Mouse (Mus musculus) hindbrain, embryonic 14.5 days (tissue): ENCODE results near the gene 4933411K16Rik. TPM values are rescaled to one million over a fixed set of nuclear protein-coding genes. Genes with fewer than 3 reads are reported as not detected.
A peak's percentile ranks its signal among the peaks of the same experiment; 100 is the strongest.

Experiments used
- ATAC-seq: fragments of 200-750 bp; cut with Nextera tagmentation; 2 replicates; pipeline ENCODE4 v1.8.0; 2017; ENCODE audit warnings: moderate number of reproducible peaks, mild to moderate bottlenecking, moderate TSS enrichment, moderate library complexity; ENCODE audit not compliant: low FRiP score
- DNase-seq: peaks from one replicate; pipeline ENCODE4 v3.0.0-alpha.2; 2015; ENCODE audit warnings: low spot score
- H3K27ac ChIP-seq: fragments of 300-500 bp; sonication (generic); 2 replicates; pipeline ENCODE4 v1.5.1; 2014; ENCODE audit warnings: mild to moderate bottlenecking, moderate library complexity
- H3K27me3 ChIP-seq: fragments of 300-500 bp; sonication (generic); 2 replicates; pipeline ENCODE4 v1.6.1; 2014; ENCODE audit warnings: mild to moderate bottlenecking, low read length, mixed read lengths; ENCODE audit not compliant: control insufficient read depth, insufficient read depth
- H3K36me3 ChIP-seq: fragments of 300-500 bp; sonication (generic); replicated peaks from 2 replicates; pipeline ENCODE4 v1.6.1; 2014; ENCODE audit not compliant: control insufficient read depth, insufficient read depth
- H3K4me1 ChIP-seq: fragments of 300-500 bp; sonication (generic); replicated peaks from 2 replicates; pipeline ENCODE4 v1.6.1; 2014; ENCODE audit warnings: antibody characterized with exemption, low read length, mixed read lengths; ENCODE audit not compliant: control insufficient read depth, insufficient read depth
- H3K4me2 ChIP-seq: fragments of 300-500 bp; sonication (generic); replicated peaks from 2 replicates; pipeline ENCODE4 v1.6.1; 2014; ENCODE audit warnings: mild to moderate bottlenecking, moderate library complexity
- H3K4me3 ChIP-seq: fragments of 300-500 bp; sonication (generic); replicated peaks from 2 replicates; pipeline ENCODE4 v1.5.1; 2014; ENCODE audit warnings: mild to moderate bottlenecking, low read length
- H3K9ac ChIP-seq: fragments of 300-500 bp; sonication (generic); 2 replicates; pipeline ENCODE4 v1.6.1; 2014
- H3K9me3 ChIP-seq: fragments of 300-500 bp; sonication (generic); 2 replicates; pipeline ENCODE4 v1.6.1; 2016; ENCODE audit warnings: low read length; ENCODE audit not compliant: control insufficient read depth
- WGBS: fragments of 180-500 bp; shearing (Covaris S2); extraction: QIAGEN DNeasy Blood & Tissue Kit; methylation state at CpG from one replicate; pipeline ENCODE4 v1.1.7; 2014; 5-methylcytosine and 5-hydroxymethylcytosine counted together
- polyA plus RNA-seq: library from polyadenylated mRNA; unstranded; fragments of >200 nt; fragmentation: Nextera tagmentation; extraction: Ambion mirVana; gene quantifications from 2 replicates; pipeline ENCODE4 v1.2.1, GENCODE M21; 2014

4933411K16Rik gene
- polyA plus RNA-seq, 1 experiment from 2014 or later = not detected

- H3K4me2 ChIP-seq = no peak overlapping the region
- H3K4me1 ChIP-seq = no peaks in the 10 kb centered on the region
- no peaks in the 10 kb centered on the region for H3K27me3 ChIP-seq
- no peak for ATAC-seq
- H3K27ac ChIP-seq = no peak overlapping the region
- no peak overlapping the region for H3K9ac ChIP-seq
- no peaks in the 10 kb centered on the region for H3K36me3 ChIP-seq
- H3K9me3 ChIP-seq = no peaks in the 10 kb centered on the region
- no peak overlapping the region for H3K4me3 ChIP-seq
- WGBS = 81% methylated on average over 1 of the region's 1 CpGs
- no peak for DNase-seq
Observed at GRCm38 (mm10) chr19:42050251-42050650, 1.8 kb upstream of the 4933411K16Rik start.

DNA sequence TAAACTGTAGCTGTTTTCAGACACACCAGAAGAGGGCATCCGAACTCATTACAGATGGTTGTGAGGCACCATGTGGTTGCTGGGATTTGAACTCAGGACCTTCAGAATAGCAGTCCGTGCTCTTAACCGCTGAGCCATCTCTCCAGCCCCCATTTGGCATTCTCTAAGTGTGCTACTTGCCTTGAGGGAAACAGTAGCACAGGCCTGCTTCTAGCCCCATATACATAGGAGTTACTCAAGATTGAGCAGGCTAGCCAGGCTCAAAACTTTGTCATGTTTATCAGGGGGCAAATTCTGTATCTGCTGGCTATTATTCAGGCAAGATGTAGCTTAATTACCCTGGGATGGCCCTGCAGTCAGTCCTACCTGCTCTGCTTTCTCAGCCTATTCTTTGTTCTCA, 697 bp upstream of the 4933411K16Rik start:
- no peak overlapping the region for H3K27ac ChIP-seq
- H3K36me3 ChIP-seq = no peaks in the 10 kb centered on the region
- no peak overlapping the region for H3K4me3 ChIP-seq
- no peak for DNase-seq
- no peak overlapping the region for H3K9ac ChIP-seq
- WGBS = 95% methylated on average over 3 of the region's 3 CpGs
- H3K4me1 ChIP-seq = no peaks in the 10 kb centered on the region
- H3K27me3 ChIP-seq = no peaks in the 10 kb centered on the region
- no peaks in the 10 kb centered on the region for H3K9me3 ChIP-seq
- no peak overlapping the region for H3K4me2 ChIP-seq
- no peak for ATAC-seq

DNA sequence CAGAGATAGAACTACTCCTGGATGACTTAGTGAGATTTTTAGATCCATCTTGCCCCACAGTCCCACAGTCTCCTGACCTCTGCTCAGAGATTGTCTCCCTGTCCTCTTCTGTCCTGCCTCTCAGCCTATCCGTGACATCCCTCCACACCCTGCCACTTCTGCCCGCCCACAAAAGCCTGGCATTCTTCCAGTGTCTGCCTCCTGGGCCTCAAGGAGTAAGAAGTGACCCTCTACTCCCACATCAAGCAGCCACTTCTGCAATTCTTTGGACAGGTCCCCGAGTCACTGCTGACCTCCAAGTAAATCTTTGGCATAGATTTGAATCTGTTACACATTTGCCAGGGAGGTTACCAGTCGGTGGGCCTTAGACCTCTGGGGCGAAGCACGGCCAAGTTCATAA, 2.2 kb downstream of the 4933411K16Rik start:
- ATAC-seq (no peak), DNase-seq (no peak)
- no peaks in the 10 kb centered on the region for H3K9me3 ChIP-seq
- no peaks in the 10 kb centered on the region for H3K36me3 ChIP-seq
- no peak overlapping the region for H3K4me3 ChIP-seq
- no peaks in the 10 kb centered on the region for H3K27me3 ChIP-seq
- 86% methylated on average over 6 of the region's 6 CpGs for WGBS
- H3K27ac ChIP-seq = no peak overlapping the region
- H3K4me1 ChIP-seq = no peaks in the 10 kb centered on the region
- H3K4me2 ChIP-seq = no peak overlapping the region
- no peak overlapping the region for H3K9ac ChIP-seq

DNA sequence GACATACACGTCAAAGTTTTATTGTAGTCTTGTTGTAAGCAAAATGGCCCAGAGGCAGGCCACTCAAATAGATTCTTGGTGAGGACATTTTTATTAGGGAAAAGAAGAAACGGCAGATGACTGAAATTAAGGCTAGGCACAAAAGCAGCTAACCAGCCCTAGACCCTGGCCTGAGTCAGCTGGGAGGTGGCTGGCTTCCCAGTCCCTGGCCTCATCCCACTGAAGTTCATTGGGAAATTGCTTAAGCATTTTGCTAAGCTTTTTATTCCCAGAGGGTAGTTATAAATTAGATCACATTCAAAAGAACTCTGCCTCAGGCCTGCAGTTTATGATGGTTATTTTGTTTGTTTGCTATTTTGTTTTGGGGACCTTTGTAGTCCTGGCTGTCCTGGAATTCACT, 3.8 kb downstream of the 4933411K16Rik start:
- no peak overlapping the region for H3K27ac ChIP-seq
- no peak overlapping the region for H3K4me2 ChIP-seq
- DNase-seq = no peak
- no peaks in the 10 kb centered on the region for H3K36me3 ChIP-seq
- no peak overlapping the region for H3K4me3 ChIP-seq
- 85% methylated on average over 2 of the region's 2 CpGs for WGBS
- H3K9me3 ChIP-seq = no peaks in the 10 kb centered on the region
- no peaks in the 10 kb centered on the region for H3K27me3 ChIP-seq
- H3K9ac ChIP-seq = no peak overlapping the region
- no peaks in the 10 kb centered on the region for H3K4me1 ChIP-seq
- no peak for ATAC-seq

GRCm38 (mm10) chr19:42056719-42057409, 4.8 kb downstream of the 4933411K16Rik start:
- DNase-seq = no peak
- H3K4me1 ChIP-seq = no peaks in the 10 kb centered on the region
- no peak for ATAC-seq
- 92% methylated on average over 6 of the region's 6 CpGs for WGBS
- no peaks in the 10 kb centered on the region for H3K36me3 ChIP-seq
- no peak overlapping the region for H3K9ac ChIP-seq
- no peaks in the 10 kb centered on the region for H3K9me3 ChIP-seq
- no peaks in the 10 kb centered on the region for H3K27me3 ChIP-seq
- no peak overlapping the region for H3K27ac ChIP-seq
- H3K4me2 ChIP-seq = no peak overlapping the region
- H3K4me3 ChIP-seq = no peak overlapping the region

- no peak overlapping the region for H3K4me2 ChIP-seq
- DNase-seq (no peak), ATAC-seq (no peak)
- H3K4me1 ChIP-seq = no peaks in the 10 kb centered on the region
- H3K9ac ChIP-seq = no peak overlapping the region
- H3K4me3 ChIP-seq = no peak overlapping the region
- 80% methylated on average over 7 of the region's 7 CpGs for WGBS
- H3K9me3 ChIP-seq = no peaks in the 10 kb centered on the region
- no peak overlapping the region for H3K27ac ChIP-seq
- no peaks in the 10 kb centered on the region for H3K27me3 ChIP-seq
- H3K36me3 ChIP-seq = no peaks in the 10 kb centered on the region
Observed at GRCm38 (mm10) chr19:42058426-42058825, 6.4 kb downstream of the 4933411K16Rik start.

DNA sequence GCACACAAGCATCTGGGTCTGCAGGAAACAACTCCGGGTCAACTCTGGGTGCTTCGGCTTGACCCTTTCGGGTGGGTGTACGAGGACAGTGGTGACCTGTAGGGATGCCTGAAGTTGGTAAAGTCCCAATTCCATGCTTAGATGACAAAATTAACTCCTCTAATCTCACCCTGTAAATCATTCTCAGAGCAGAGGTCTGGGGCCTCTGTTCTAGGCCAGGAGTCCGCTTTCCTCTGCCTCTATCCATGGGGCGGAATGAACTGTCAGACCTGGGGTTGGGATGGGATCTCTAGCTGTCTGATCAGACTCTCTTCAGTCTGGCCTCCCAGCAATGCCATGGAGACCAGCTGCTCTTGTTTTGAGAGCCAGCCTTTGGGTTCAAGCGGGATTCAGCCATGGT, 9.4 kb downstream of the 4933411K16Rik start:
- H3K36me3 ChIP-seq = no peaks in the 10 kb centered on the region
- no peaks in the 10 kb centered on the region for H3K9me3 ChIP-seq
- 90% methylated on average over 7 of the region's 7 CpGs for WGBS
- no peak overlapping the region for H3K4me2 ChIP-seq
- ATAC-seq (no peak), DNase-seq (no peak)
- H3K4me3 ChIP-seq = no peak overlapping the region
- H3K4me1 ChIP-seq = no peaks in the 10 kb centered on the region
- no peaks in the 10 kb centered on the region for H3K27me3 ChIP-seq
- H3K27ac ChIP-seq = no peak overlapping the region
- no peak overlapping the region for H3K9ac ChIP-seq

DNA sequence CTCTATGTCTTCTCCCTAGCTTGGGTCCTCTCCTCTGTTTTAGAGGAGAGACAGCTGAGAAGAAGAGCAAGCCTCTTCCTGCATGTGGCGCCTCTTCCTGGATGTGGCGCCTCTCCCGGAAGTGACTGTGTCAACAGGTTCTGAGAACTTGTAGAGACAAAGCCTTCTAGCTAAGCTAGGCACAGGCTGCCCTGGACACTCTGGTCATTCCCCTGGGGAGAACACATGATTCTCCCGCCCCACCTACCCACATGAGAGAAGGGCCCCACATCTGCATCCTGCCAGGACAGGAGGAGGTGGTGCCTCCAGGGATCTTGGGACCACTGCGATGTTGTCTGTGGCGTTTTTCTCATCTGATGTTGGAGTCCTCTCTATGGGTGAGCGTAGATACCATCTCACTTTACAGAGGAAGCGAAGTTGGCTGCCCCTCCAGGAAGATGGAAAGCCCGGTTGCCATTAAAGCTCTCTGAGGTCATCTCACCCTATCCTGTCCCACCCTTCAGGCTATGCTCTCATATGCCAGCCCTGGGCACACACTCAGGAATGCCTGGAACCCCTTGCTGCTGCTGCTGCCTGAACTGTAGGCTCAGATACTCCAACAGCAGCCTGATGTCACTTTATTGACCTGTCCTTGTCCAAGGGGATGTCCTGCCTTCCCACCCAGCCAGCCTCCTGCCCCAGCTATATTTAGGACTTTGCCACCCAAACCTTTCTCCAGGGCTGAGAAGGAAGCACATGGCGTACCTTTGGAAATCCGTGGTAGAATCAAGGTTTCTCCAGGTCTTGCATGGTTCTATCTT, 16.6 kb downstream of the 4933411K16Rik start:
- Histone ChIP-seq H3K9me3 (no peaks in the 10 kb centered on the region), H3K4me1 (no peaks in the 10 kb centered on the region), H3K4me2 (no peak overlapping the region), H3K36me3 (0 out of 2 replicates have a peak, but pooled peaks cover 2% of the 10 kb centered on the region), H3K27ac (no peak overlapping the region), H3K27me3 (no peaks in the 10 kb centered on the region), H3K4me3 (no peak overlapping the region), H3K9ac (no peak overlapping the region)
- 83% methylated on average over 11 of the region's 11 CpGs for WGBS
- ATAC-seq (no peak), DNase-seq (no peak)

DNA sequence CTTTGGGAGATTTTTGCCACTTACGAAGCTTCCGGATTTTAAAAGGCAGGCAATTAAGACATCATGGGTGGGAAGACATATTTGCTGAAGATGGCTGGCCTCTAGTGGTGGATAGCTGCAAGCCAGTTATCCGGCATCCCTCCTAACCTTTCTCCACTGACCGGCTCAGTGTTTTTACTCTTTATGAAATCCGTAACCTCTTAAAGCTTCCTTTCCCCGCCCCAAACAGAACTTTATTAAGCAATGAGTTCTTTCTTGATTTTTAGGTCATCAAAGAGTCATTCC, 17.1 kb downstream of the 4933411K16Rik start:
- no peak overlapping the region for H3K9ac ChIP-seq
- no peak overlapping the region for H3K4me2 ChIP-seq
- 59% methylated on average over 6 of the region's 6 CpGs for WGBS
- no peaks in the 10 kb centered on the region for H3K4me1 ChIP-seq
- peaks cover 8% of the 10 kb centered on the region; the same call in 1 of the 2 replicates for H3K36me3 ChIP-seq
- no peak overlapping the region for H3K4me3 ChIP-seq
- no peaks in the 10 kb centered on the region for H3K9me3 ChIP-seq
- H3K27me3 ChIP-seq = no peaks in the 10 kb centered on the region
- no peak for ATAC-seq
- DNase-seq = peak; percentile 41
- no peak overlapping the region for H3K27ac ChIP-seq
